Mouse (Mus musculus) kidney, postnatal 0 days (tissue): ENCODE measurements at regions not wholly inside any gene's neighbourhood (a gene's known extent, or its start where the extent isn't known, plus 50 kb on each side); places are given as distances from the start of the nearest gene placed in this dataset.
A peak's percentile ranks its signal among the peaks of the same experiment; 100 is the strongest.

Experiments
- ATAC-seq: fragments of 200-750 bp; cut with Nextera tagmentation; replicated peaks from 2 replicates; pipeline ENCODE4 v1.8.0; 2017; ENCODE audit warnings: low read depth, moderate number of reproducible peaks, moderate TSS enrichment, moderate library complexity; ENCODE audit not compliant: low FRiP score
- DNase-seq: peaks from one replicate; pipeline ENCODE4 v3.0.0-alpha.2; 2016; ENCODE audit warnings: low spot score
- H3K27ac ChIP-seq: fragments of 300-500 bp; sonication (generic); 2 replicates; pipeline ENCODE4 v1.5.1; 2014; ENCODE audit warnings: mild to moderate bottlenecking
- H3K27me3 ChIP-seq: fragments of 300-500 bp; sonication (generic); 2 replicates; pipeline ENCODE4 v1.6.1; 2014; ENCODE audit warnings: low read length, mixed read lengths; ENCODE audit not compliant: insufficient read depth
- H3K36me3 ChIP-seq: fragments of 300-500 bp; sonication (generic); 2 replicates; pipeline ENCODE4 v1.6.1; 2014; ENCODE audit warnings: low read length, mixed read lengths; ENCODE audit not compliant: insufficient read depth
- H3K4me1 ChIP-seq: fragments of 300-500 bp; sonication (generic); replicated peaks from 2 replicates; pipeline ENCODE4 v1.6.1; 2014; ENCODE audit warnings: antibody characterized with exemption, low read length, mixed read lengths; ENCODE audit not compliant: insufficient read depth
- H3K4me2 ChIP-seq: fragments of 300-500 bp; sonication (generic); 2 replicates; pipeline ENCODE4 v1.6.1; 2014; ENCODE audit warnings: mild to moderate bottlenecking, low read length, moderate library complexity, mixed read lengths
- H3K4me3 ChIP-seq: fragments of 300-500 bp; sonication (generic); replicated peaks from 2 replicates; pipeline ENCODE4 v1.5.1; 2014; ENCODE audit warnings: low read depth, low read length
- H3K9ac ChIP-seq: fragments of 300-500 bp; sonication (generic); 2 replicates; pipeline ENCODE4 v1.6.1; 2014; ENCODE audit warnings: low read depth, low read length
- H3K9me3 ChIP-seq: fragments of 300-500 bp; sonication (generic); replicated peaks from 2 replicates; pipeline ENCODE4 v1.6.1; 2016; ENCODE audit warnings: low read length, inconsistent platforms, mixed read lengths
- CTCF ChIP-seq: IDR thresholded peaks from 2 replicates; pipeline ENCODE4 v1.5.1; 2016; ENCODE audit warnings: antibody characterized with exemption, low read depth, mild to moderate bottlenecking, moderate library complexity
- WGBS: fragments of 180-500 bp; shearing (Covaris S2); extraction: QIAGEN DNeasy Blood & Tissue Kit; methylation state at CpG from one replicate; pipeline ENCODE4 v1.1.7; 2014; 5-methylcytosine and 5-hydroxymethylcytosine counted together

DNA sequence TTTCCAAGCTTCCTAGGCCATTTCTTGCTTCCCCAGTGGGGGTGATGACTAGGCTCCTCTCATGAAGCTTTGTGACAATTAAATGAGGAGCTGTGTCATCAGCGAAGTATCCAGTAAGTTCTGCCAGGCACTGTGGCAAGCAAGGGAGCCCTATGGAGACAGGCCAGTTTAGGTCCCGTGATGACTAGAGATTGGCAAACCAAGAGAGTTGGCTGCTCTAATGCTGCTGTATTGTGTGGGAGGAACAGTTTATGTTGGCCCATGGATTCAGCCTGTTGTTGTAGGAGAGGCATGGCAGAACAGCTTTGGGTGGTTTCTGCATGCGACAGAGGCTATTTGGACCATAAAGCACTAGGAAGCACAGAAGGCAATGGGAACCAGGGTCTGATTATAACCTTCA lies 86.4 kb upstream of the Zfp618 start:
- no peak for ATAC-seq

DNA sequence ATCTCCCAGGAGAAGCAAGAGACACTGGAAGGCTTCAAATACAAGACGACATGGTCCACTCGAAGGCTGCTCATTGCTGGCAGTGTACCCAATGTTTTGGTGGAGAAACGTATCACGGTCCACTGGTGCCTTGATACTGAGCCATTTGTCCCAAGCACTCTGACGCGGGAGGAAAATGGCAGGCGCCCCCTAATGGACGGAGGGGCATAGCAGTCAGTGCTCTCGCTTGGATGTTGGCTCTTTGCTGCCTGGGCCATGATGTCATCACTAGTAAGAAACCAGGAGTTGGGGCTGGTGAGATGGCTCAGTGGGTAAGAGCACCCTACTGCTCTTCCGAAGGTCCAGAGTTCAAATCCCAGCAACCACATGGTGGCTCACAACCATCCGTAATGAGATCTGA lies 83.5 kb upstream of the Zfp618 start:
- DNase-seq (no peak), ATAC-seq (no peak)
- H3K36me3 ChIP-seq = no peaks in the 10 kb centered on the region
- H3K4me3 ChIP-seq = no peak overlapping the region
- H3K27me3 ChIP-seq = no peaks in the 10 kb centered on the region
- no peaks in the 10 kb centered on the region for H3K4me1 ChIP-seq
- no peak overlapping the region for H3K9ac ChIP-seq
- H3K4me2 ChIP-seq = no peak overlapping the region
- 77% methylated on average over 10 of the region's 11 CpGs for WGBS
- no peaks in the 10 kb centered on the region for H3K9me3 ChIP-seq
- peak; percentile 20; the same call in 1 of the 2 replicates for TF ChIP-seq CTCF
- H3K27ac ChIP-seq = no peak overlapping the region

More for the DNA sequence above, 86.4 kb upstream of the Zfp618 start:
- Histone ChIP-seq H3K9me3 (no peaks in the 10 kb centered on the region), H3K9ac (no peak overlapping the region), H3K27ac (no peak overlapping the region), H3K27me3 (no peaks in the 10 kb centered on the region), H3K36me3 (no peaks in the 10 kb centered on the region), H3K4me1 (no peaks in the 10 kb centered on the region), H3K4me3 (no peak overlapping the region), H3K4me2 (no peak overlapping the region)
- no peak for TF ChIP-seq CTCF
- no peak for DNase-seq
- WGBS = 66% methylated on average over 3 of the region's 3 CpGs

DNA sequence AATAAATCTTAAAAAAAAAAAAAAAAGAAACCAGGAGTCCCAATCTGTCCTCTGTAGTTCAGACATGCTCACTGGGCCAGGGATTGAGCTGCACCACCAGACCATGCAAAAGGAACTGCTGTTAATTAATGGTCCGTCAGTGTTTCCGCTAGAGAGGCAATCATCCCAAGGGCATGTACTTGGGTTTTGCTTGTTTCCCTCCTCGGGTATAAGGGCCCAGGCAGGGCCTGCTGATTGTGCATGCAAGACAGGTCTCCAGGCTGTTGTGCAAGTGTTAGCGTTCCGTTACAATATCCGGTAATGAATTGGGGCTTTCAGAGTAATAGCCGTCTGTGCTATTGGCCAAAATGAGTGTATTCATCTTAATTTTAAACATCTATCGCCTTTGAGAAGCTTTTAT lies 83.1 kb upstream of the Zfp618 start:
- TF ChIP-seq CTCF = no peak
- ATAC-seq (no peak; the same call in 1 of the 2 replicates), DNase-seq (no peak)
- H3K9me3 ChIP-seq = no peaks in the 10 kb centered on the region
- WGBS = 48% methylated on average over 8 of the region's 8 CpGs
- H3K27ac ChIP-seq = no peak overlapping the region
- no peak overlapping the region for H3K9ac ChIP-seq
- H3K27me3 ChIP-seq = no peaks in the 10 kb centered on the region
- no peaks in the 10 kb centered on the region for H3K4me1 ChIP-seq
- H3K4me2 ChIP-seq = no peak overlapping the region
- no peak overlapping the region for H3K4me3 ChIP-seq
- no peaks in the 10 kb centered on the region for H3K36me3 ChIP-seq

DNA sequence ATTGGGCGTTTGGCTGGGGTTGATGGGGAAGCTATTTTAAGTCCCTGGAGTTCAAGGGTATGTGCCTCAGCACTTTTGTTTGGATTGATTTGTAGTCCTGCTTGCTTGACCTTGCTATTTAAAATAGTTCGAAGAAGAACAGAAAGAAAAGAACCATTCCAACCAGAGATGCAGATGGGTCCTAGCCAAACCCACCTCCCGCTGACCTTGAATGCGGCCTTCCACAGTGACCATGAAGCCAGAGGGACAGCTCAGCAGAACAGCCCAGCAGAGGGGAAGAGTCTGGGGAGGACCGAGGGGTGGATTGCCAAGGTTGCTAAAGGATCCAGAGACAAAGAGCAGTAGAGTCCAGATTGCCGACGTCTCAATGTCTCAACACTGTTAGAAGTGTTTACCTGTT lies 76.6 kb upstream of the Zfp618 start:
- H3K9me3 ChIP-seq = no peaks in the 10 kb centered on the region
- no peak overlapping the region for H3K4me2 ChIP-seq
- no peaks in the 10 kb centered on the region; the same call in 1 of the 2 replicates for H3K4me1 ChIP-seq
- H3K9ac ChIP-seq = no peak overlapping the region
- ATAC-seq (no peak), DNase-seq (no peak)
- TF ChIP-seq CTCF = no peak
- H3K4me3 ChIP-seq = no peak overlapping the region
- H3K27ac ChIP-seq = no peak overlapping the region
- 82% methylated on average over 7 of the region's 7 CpGs for WGBS
- H3K36me3 ChIP-seq = no peaks in the 10 kb centered on the region
- H3K27me3 ChIP-seq = no peaks in the 10 kb centered on the region

DNA sequence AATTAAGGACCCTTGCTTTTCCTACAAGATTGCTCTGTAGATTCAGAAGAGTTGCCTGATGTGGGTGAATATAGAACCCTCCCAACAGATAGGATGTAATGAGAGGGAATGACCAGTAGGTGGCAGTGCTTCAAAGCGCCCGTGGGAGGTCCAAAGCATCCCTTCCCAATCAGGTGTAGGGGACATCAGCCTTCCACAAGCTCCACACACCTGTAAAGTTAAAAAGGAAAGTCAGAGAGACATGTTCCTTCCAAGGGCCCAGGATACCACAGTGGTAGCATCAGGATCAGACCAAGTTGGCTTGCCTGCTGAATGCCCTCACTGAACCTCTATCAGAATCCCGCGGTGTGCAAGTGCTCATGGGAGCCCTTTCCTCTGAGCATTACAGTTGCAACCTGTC lies 75.7 kb upstream of the Zfp618 start:
- no peak overlapping the region for H3K4me2 ChIP-seq
- H3K9me3 ChIP-seq = no peaks in the 10 kb centered on the region
- no peak overlapping the region for H3K4me3 ChIP-seq
- no peaks in the 10 kb centered on the region for H3K27me3 ChIP-seq
- H3K27ac ChIP-seq = no peak overlapping the region
- ATAC-seq = no peak
- DNase-seq = peak; percentile 78
- peak; percentile 88 for TF ChIP-seq CTCF
- 48% methylated on average over 4 of the region's 4 CpGs for WGBS
- H3K9ac ChIP-seq = no peak overlapping the region
- no peaks in the 10 kb centered on the region for H3K36me3 ChIP-seq
- H3K4me1 ChIP-seq = no peaks in the 10 kb centered on the region; the same call in 1 of the 2 replicates

DNA sequence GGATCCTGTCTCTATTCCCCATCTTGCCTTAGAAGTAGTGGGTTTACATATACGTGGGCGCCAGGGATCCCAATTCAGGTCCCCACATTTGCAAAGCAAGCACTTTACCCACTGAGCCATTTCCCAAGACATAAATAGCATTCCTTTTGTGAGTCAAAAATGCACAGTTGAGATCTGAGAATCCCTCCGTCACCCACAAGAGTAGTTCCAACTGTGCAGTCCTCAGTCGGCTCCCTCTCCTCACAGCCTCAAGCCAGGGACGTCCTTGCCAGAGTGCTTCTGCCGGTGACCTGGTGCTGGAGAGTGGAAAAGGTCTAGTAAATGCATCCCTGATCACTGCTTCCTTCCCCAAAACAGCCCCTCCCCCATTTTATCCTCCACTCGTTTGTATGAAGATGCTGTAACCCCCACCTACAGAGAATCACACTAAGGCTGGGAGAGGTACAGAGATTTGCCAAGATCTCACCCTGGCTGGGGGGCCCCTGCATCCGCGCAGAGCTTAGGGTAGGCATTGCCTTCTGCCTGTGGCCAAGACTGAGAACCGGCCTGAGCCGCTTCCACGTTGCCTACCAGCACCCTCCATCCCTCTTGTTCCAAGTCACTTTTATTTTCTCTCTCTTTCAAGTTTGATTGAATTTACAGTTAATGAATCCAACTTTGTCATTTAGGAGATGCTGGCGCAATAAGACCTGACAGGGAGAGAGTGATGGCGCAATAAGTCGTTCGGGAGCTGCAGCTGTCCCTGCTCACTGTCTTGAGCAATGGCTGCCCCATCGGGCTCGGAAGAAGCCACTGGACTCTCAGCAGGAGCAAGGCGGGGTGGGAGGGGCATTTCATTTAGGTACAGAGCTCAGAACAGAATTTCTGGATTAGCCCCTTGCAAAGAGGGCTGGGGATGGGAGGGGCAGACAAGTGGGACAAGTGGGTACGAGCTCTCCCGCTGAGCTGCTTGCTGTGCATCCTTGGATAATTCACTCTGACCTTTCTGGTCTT lies 74.5 kb upstream of the Zfp618 start:
- H3K4me2 ChIP-seq = peak overlapping the region; percentile 45
- no peaks in the 10 kb centered on the region; the same call in 1 of the 2 replicates for H3K4me1 ChIP-seq
- TF ChIP-seq CTCF = no peak
- H3K27ac ChIP-seq = no peak overlapping the region
- H3K9ac ChIP-seq = no peak overlapping the region
- H3K27me3 ChIP-seq = no peaks in the 10 kb centered on the region
- H3K36me3 ChIP-seq = no peaks in the 10 kb centered on the region
- WGBS = 31% methylated on average over 21 of the region's 21 CpGs
- no peaks in the 10 kb centered on the region for H3K9me3 ChIP-seq
- peak overlapping the region; percentile 20; the same call in 1 of the 2 replicates for H3K4me3 ChIP-seq
- DNase-seq (peak; percentile 71), ATAC-seq (peak; percentile 57; the same call in 1 of the 2 replicates)
